Mouse (Mus musculus): ENCODE results near the gene Ccdc153.

DNA sequence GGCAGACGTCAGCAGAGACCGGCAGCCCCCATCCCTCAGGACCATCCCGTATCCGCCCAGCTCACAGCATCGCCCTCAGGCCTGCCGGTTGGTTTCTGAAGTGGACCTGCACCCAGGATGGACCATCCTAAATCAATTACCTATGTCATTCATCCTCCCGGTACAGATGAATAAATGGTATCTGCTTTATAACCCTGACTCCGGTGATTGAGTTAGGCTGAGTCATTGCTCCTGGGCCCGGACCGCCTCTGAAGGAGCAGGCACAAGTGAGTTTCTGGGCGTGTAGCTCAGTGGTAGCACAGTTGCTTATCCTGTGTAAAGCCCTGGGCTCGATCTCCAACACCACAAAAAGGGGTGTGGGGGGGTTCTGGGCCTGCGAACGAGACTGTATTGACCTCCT is 20.9 kb downstream of the Ccdc153 start:
- no peak for TF ChIP-seq CTCF (IDR thresholded peaks at IDR 0.05; ENCODE audit: control insufficient read depth, insufficient read depth, insufficient replicate concordance, low read depth, low read length)
- no peak for TF ChIP-seq POLR2A (IDR thresholded peaks at IDR 0.05; ENCODE audit: control insufficient read depth, low read depth, low read length)
